Mouse (Mus musculus): ENCODE measurements at regions not wholly inside any gene's neighbourhood (a gene's known extent, or its start where the extent isn't known, plus 50 kb on each side); places are given as distances from the start of the nearest gene placed in this dataset.
A peak's percentile ranks its signal among the peaks of the same experiment; 100 is the strongest.

- DNase-seq (ENCODE audit: low spot score) = peak; percentile 3
These were observed 91.8 kb downstream of the 5730507C01Rik start for GRCm38 (mm10) chr12:18606126-18606525.

- DNase-seq (ENCODE audit: low spot score) = peak; percentile 78
These were observed 95.5 kb downstream of the 5730507C01Rik start for GRCm38 (mm10) chr12:18609835-18610234.

GRCm38 (mm10) chr12:18610581-18610980, 96.3 kb downstream of the 5730507C01Rik start:
- peak; percentile 3 for DNase-seq (ENCODE audit: low spot score)
